Mouse (Mus musculus) heart, embryonic 15.5 days (tissue): Measurements from ENCODE around the gene Klhl23. TPM values are rescaled to one million over a fixed set of nuclear protein-coding genes. Genes with fewer than 3 reads are reported as not detected.
"Not testable (repeated sequence)": the region's sequence is repeated elsewhere in the genome, so short reads cannot be mapped to it uniquely, and the experiment has no call there.

Source experiments
- ATAC-seq: fragments of 200-750 bp; cut with Nextera tagmentation; replicated peaks from 2 replicates; pipeline ENCODE4 v1.8.0; 2017; ENCODE audit warnings: low read depth, moderate TSS enrichment; ENCODE audit not compliant: insufficient number of reproducible peaks, insufficient read depth, low FRiP score
- H3K27ac ChIP-seq: fragments of 300-500 bp; sonication (generic); 2 replicates; pipeline ENCODE4 v1.5.1; 2015; ENCODE audit warnings: mild to moderate bottlenecking, inconsistent platforms
- H3K27me3 ChIP-seq: fragments of 300-500 bp; sonication (generic); 2 replicates; pipeline ENCODE4 v1.6.1; 2015; ENCODE audit warnings: inconsistent platforms
- H3K36me3 ChIP-seq: fragments of 300-500 bp; sonication (generic); 2 replicates; pipeline ENCODE4 v1.6.1; 2015; ENCODE audit warnings: mild to moderate bottlenecking, inconsistent platforms
- H3K4me1 ChIP-seq: fragments of 300-500 bp; sonication (generic); replicated peaks from 2 replicates; pipeline ENCODE4 v1.6.1; 2015; ENCODE audit warnings: inconsistent platforms
- H3K4me2 ChIP-seq: fragments of 300-500 bp; sonication (generic); 2 replicates; pipeline ENCODE4 v1.6.1; 2015; ENCODE audit warnings: inconsistent platforms, mild to moderate bottlenecking, moderate library complexity
- H3K4me3 ChIP-seq: fragments of 300-500 bp; sonication (generic); 2 replicates; pipeline ENCODE4 v1.5.1; 2015; ENCODE audit warnings: mild to moderate bottlenecking, inconsistent platforms
- H3K9ac ChIP-seq: fragments of 300-500 bp; sonication (generic); 2 replicates; pipeline ENCODE4 v1.6.1; 2015; ENCODE audit warnings: mild to moderate bottlenecking, inconsistent platforms
- H3K9me3 ChIP-seq: fragments of 300-500 bp; sonication (generic); replicated peaks from 2 replicates; pipeline ENCODE4 v1.6.1; 2016; ENCODE audit warnings: inconsistent platforms
- WGBS: fragments of 180-500 bp; shearing (Covaris S2); methylation state at CpG from one replicate; pipeline ENCODE4 v1.1.7; 2015; ENCODE audit warnings: mixed read lengths; 5-methylcytosine and 5-hydroxymethylcytosine counted together
- polyA plus RNA-seq: library from polyadenylated mRNA; unstranded; fragments of >200 nt; fragmentation: Nextera tagmentation; extraction: Ambion mirVana; gene quantifications from 2 replicates; pipeline ENCODE4 v1.2.1, GENCODE M21; 2015

Klhl23 gene
- polyA plus RNA-seq, 1 experiment from 2014 or later = 53.0 TPM

DNA sequence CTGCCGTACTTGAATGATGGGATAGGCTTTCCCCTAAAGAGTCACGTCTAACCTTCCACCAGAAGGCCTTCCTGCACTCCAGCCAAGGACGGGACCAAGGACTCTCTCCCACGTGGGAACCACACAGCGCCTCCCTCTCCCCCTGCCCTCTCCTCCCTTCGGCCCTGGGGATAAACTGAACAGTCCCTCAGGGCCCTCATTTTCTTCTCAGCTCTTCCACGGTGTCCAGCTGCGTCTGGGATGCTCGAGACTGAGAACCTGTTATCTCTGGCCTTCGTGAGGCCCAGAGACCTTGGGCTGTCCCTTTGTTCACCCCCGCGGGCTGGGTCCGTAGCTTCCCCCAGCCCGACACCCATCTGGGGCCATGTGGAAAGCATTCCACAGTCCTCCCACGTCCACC is 11.6 kb upstream of the Klhl23 start:
- H3K27me3 ChIP-seq = no peaks in the 10 kb centered on the region
- 44% methylated on average over 15 of the region's 15 CpGs for WGBS
- H3K36me3 ChIP-seq = no peaks in the 10 kb centered on the region
- H3K9me3 ChIP-seq = no peaks in the 10 kb centered on the region
- ATAC-seq = no peak
- no peak overlapping the region for H3K4me2 ChIP-seq
- no peak overlapping the region for H3K4me3 ChIP-seq
- no peaks in the 10 kb centered on the region for H3K4me1 ChIP-seq
- no peak overlapping the region for H3K27ac ChIP-seq
- no peak overlapping the region for H3K9ac ChIP-seq

DNA sequence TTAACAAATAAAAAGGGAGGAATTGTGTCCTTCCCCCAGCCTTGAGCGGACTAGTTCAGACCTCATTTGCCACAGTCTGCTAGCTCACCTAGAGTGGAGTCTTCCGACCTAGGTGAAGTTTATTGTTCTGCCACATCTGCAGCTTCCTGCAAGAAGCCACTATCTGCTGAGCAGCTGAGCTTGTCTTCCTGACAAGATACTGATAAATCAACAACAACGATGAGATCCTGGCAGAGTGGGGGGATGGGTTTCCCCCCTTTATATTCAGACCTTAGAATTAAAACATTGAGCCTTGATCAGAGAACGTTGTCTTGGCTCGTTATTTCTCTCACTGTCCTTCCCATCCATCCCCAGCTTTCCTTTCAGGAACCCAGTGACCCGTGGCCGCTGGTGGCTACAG is 10.4 kb upstream of the Klhl23 start:
- H3K9me3 ChIP-seq, ATAC-seq, H3K36me3 ChIP-seq, H3K27ac ChIP-seq, H3K4me3 ChIP-seq, H3K4me2 ChIP-seq, H3K27me3 ChIP-seq, H3K9ac ChIP-seq, H3K4me1 ChIP-seq: not testable (repeated sequence)
- WGBS = 54% methylated on average over 7 of the region's 7 CpGs

DNA sequence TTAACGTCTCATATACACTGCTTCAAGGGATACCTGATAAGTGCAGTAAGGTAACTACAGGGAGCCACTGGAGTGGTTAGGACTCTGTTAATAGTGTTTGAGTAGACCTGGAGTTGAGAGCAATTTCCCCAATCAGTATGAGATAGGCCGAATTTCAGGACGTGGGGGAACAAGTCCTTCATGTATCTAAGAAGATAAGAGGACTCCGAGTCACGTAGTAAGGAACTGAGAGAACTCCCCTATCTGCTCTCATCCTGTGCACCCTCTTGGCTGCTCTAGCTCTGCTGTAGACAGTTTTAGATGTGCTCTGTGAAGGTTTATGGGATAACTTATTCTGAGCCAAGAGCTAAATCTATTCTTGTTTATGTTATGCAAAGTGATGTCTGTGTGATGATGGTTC is 5.2 kb upstream of the Klhl23 start:
- ATAC-seq = 0 out of 2 replicates have a peak, but pooled peaks have one; percentile 35
- Histone ChIP-seq H3K36me3 (no peaks in the 10 kb centered on the region), H3K4me1 (peaks cover 8% of the 10 kb centered on the region; the same call in 1 of the 2 replicates), H3K4me2 (no peak overlapping the region), H3K9me3 (no peaks in the 10 kb centered on the region), H3K9ac (no peak overlapping the region), H3K27me3 (no peaks in the 10 kb centered on the region), H3K4me3 (no peak overlapping the region), H3K27ac (peak overlapping the region; percentile 37; the same call in 1 of the 2 replicates)
- 22% methylated on average over 5 of the region's 5 CpGs for WGBS

DNA sequence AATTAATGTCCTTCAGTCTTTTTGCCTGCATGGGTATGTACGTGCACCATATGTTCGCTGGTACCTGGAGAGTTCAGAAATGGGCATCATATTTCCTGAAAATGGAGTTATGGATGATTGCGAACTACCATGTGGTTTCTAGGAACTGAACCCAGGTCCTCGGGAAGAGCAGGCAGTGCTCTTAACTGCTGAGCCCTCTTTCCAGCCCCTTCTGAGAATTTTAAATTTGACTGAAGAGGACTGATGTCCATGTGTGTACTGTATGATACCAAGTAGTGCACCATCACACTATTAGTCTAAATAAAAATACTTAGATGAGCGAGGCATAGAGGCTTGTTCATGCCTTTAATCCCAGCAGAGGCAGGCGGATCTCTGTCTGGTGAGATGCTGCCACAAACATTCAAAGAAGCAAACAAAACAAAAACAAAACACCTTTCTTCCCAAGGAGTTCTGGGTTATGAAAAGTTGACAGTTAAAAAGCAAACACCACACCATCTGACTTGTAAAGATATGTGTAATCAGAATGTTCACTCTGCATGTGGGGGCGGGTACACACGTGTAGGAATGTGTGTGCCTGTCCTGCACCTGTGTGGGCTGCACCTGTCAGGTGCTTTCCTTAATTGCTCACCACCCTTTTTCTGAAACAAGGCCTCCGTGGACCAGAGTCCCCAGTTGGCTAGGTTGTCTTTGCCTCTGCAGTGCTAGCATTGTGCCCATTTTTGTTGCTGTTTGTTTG is 3.2 kb upstream of the Klhl23 start:
- no peaks in the 10 kb centered on the region for H3K27me3 ChIP-seq
- H3K4me1 ChIP-seq = peaks cover 8% of the 10 kb centered on the region; the same call in 1 of the 2 replicates
- no peak for ATAC-seq
- no peak overlapping the region for H3K27ac ChIP-seq
- H3K36me3 ChIP-seq = no peaks in the 10 kb centered on the region
- H3K4me2 ChIP-seq = no peak overlapping the region
- no peak overlapping the region for H3K4me3 ChIP-seq
- WGBS = 76% methylated on average over 9 of the region's 9 CpGs
- H3K9me3 ChIP-seq = no peaks in the 10 kb centered on the region
- H3K9ac ChIP-seq = no peak overlapping the region

DNA sequence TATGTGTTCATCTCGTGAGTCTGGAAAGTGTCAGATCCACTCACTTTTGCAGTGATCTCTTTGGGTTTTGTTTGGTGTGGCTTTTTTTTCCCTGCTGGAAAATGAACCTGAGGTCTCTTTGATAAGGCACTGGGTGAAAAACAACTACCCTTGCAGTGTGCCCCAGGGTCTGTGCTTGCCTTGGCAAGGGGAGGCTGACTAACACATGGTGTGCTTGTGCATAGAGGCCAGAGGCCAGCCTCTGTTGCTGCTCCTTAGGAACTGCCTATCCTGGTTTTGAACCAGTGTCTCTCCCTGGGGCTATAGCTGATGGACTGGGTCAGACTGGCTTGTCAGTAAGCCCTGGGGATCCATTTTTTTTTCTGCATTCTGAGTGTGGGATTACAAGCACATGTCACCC is 1.5 kb upstream of the Klhl23 start:
- Histone ChIP-seq H3K4me2 (no peak overlapping the region), H3K9me3 (no peaks in the 10 kb centered on the region), H3K4me3 (no peak overlapping the region), H3K27me3 (no peaks in the 10 kb centered on the region), H3K36me3 (0 out of 2 replicates have a peak, but pooled peaks cover 5% of the 10 kb centered on the region), H3K4me1 (peaks cover 21% of the 10 kb centered on the region), H3K27ac (no peak overlapping the region), H3K9ac (no peak overlapping the region)
- 37% methylated on average over 1 of the region's 1 CpGs for WGBS
- ATAC-seq = no peak

DNA sequence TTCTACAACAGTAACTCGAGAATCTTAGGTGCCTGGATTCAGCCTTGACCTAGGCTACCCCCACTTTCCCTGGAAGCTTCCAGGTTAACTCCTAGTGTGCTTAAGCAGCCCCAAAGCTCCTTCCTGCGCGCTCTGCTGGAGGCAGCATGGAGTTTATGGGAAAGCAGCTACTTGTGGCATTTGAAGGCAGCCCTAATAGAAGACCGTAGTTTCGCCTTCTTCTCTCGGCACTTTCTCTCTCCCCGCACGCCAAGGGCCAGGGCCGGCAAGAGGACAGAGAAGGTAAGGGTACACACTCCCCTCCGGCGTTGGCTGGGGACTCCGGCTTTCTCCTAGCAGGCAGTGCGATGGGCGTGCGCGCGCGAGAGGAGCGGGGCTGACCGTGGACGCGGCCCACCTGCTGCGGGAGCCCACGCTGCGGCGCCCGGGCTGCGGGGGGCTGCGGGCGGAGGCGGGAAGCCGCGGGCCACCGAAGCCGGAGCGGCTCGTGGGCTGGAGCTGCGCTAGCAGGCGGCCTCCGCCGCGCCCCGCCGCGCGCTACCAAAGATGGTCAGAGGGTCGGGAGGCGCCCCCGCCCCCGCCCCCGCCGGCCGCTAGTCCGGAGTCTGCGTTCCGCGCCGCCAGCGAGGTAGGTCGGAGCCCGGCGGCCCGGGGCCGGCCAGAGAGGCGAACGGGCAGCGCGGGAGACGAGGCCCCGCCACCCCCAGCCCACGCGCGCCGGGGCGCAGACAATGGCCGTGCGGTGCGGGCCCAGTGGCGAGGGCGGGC is 801 bp downstream of the Klhl23 start:
- no peaks in the 10 kb centered on the region for H3K27me3 ChIP-seq
- WGBS = under 1% methylated on average over 75 of the region's 80 CpGs
- peaks cover 29% of the 10 kb centered on the region for H3K4me1 ChIP-seq

DNA sequence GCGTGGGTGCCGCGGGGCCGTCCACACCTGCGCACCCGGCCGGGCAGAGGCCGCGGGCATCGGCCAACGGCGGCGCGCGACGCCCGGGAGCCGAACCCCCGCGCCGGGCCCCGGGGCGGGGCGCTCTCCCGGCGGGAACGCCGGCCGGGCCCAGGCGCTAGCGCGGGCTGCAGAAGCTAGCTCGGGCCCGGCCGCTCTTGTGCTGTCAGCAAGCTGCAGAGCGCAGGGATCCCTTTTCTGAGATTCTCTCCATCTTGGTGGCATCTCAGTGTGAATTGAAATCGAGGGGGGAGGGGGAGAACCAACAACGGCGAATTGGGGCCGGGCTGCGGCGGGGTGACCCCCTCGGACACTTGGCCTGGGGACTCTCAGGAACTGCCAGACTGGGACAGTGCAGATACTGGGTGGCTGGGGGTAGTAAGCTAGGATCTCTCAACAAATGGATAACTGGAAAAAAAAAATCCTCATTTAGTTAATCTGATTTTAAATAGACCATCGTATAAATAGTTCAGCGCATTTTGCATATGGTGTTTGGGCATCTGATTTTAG is 1.5 kb downstream of the Klhl23 start:
- WGBS = 2% methylated on average over 44 of the region's 45 CpGs
- peak overlapping the region; percentile 87 for H3K4me2 ChIP-seq
- H3K27ac ChIP-seq = peak overlapping the region; percentile 99
- H3K27me3 ChIP-seq = no peaks in the 10 kb centered on the region
- H3K36me3 ChIP-seq = 0 out of 2 replicates have a peak, but pooled peaks cover 14% of the 10 kb centered on the region
- H3K9me3 ChIP-seq = no peaks in the 10 kb centered on the region
- peaks cover 29% of the 10 kb centered on the region for H3K4me1 ChIP-seq
- peak overlapping the region; percentile 93 for H3K9ac ChIP-seq
- H3K4me3 ChIP-seq = peak overlapping the region; percentile 91
- ATAC-seq = peak; percentile 74

More for the DNA sequence above, 801 bp downstream of the Klhl23 start:
- ATAC-seq = peak; percentile 77
- H3K9me3 ChIP-seq = no peaks in the 10 kb centered on the region
- 0 out of 2 replicates have a peak, but pooled peaks cover 11% of the 10 kb centered on the region for H3K36me3 ChIP-seq
- peak overlapping the region; percentile 93 for H3K9ac ChIP-seq
- peak overlapping the region; percentile 91 for H3K4me3 ChIP-seq
- H3K27ac ChIP-seq = peak overlapping the region; percentile 99
- H3K4me2 ChIP-seq = peak overlapping the region; percentile 87

DNA sequence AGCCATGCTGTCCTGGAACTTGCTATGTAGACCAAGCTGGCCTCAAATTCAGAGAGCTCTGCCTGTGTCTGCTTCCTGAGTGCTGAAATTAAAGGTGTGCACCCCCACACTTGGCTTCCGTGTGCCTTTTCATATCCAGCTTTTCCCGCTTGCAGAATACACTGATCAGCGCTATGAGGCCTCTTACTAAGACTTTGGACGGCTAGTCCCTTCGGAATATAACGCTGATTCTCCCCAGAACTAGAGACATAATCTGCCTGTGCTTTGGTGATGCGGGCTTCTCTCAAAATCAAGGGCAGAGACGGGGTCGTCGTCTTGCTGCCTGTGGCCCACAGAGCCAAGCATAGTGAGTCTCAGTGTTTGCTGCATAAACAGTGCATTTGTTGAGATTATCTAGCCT is 4.2 kb downstream of the Klhl23 start:
- no peak overlapping the region for H3K9ac ChIP-seq
- no peaks in the 10 kb centered on the region for H3K9me3 ChIP-seq
- H3K27ac ChIP-seq = peak overlapping the region; percentile 44
- H3K27me3 ChIP-seq = no peaks in the 10 kb centered on the region
- peaks cover 33% of the 10 kb centered on the region for H3K36me3 ChIP-seq
- ATAC-seq = no peak
- 72% methylated on average over 10 of the region's 10 CpGs for WGBS
- H3K4me3 ChIP-seq = no peak overlapping the region
- H3K4me1 ChIP-seq = peaks cover 29% of the 10 kb centered on the region
- H3K4me2 ChIP-seq = 0 out of 2 replicates have a peak overlapping the region, but pooled peaks have one; percentile 5

DNA sequence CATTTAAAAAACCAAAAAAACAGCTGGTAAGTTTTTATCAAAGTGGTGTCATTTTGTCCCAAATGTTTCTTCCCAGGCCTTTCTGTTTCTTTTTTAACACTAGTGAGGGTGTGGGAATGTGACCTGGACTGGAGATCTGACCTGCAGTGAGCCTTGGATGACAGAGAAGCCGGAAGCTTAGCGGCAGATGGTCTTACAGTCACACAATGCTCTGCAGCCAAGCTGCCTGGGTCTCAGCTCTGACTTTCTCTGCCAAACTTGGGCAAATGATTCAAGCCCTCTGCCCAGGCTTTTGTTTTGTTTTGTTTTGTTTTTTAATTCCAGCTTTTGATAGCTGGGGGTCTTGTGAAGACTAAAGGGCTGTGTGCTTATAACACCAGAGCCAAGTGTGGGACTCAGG is 4.6 kb downstream of the Klhl23 start:
- peak overlapping the region; percentile 44; the same call in 1 of the 2 replicates for H3K27ac ChIP-seq
- H3K36me3 ChIP-seq = peaks cover 38% of the 10 kb centered on the region
- H3K4me1 ChIP-seq = peaks cover 24% of the 10 kb centered on the region
- no peaks in the 10 kb centered on the region for H3K9me3 ChIP-seq
- H3K27me3 ChIP-seq = no peaks in the 10 kb centered on the region
- H3K4me3 ChIP-seq = no peak overlapping the region
- ATAC-seq = no peak
- 81% methylated on average over 2 of the region's 2 CpGs for WGBS
- H3K4me2 ChIP-seq = no peak overlapping the region
- H3K9ac ChIP-seq = no peak overlapping the region

DNA sequence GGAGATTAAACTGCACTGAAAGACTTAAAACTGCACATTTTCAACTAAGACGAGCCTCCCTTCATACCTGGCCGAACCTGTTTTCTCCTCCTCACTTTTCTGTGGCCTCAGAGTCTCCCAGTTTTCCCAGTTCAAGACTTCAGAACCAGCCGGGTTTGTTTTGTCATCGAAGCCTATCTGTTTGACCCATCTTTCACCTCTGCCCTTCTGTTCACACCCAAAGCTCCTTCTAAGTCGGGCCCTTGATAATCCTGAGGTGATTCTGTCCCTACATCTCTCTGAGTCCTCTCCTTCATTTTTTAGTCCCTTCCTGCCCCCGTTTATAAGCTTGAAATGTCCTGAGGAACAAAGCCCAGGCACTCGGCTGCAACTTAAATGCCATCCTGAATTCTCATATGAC is 6.3 kb downstream of the Klhl23 start:
- WGBS = 50% methylated on average over 7 of the region's 7 CpGs
- H3K9ac ChIP-seq = no peak overlapping the region
- no peak for ATAC-seq
- no peaks in the 10 kb centered on the region for H3K27me3 ChIP-seq
- no peaks in the 10 kb centered on the region for H3K9me3 ChIP-seq
- no peak overlapping the region for H3K27ac ChIP-seq
- H3K36me3 ChIP-seq = peaks cover 45% of the 10 kb centered on the region
- H3K4me2 ChIP-seq = no peak overlapping the region
- no peak overlapping the region for H3K4me3 ChIP-seq
- H3K4me1 ChIP-seq = peaks cover 23% of the 10 kb centered on the region

DNA sequence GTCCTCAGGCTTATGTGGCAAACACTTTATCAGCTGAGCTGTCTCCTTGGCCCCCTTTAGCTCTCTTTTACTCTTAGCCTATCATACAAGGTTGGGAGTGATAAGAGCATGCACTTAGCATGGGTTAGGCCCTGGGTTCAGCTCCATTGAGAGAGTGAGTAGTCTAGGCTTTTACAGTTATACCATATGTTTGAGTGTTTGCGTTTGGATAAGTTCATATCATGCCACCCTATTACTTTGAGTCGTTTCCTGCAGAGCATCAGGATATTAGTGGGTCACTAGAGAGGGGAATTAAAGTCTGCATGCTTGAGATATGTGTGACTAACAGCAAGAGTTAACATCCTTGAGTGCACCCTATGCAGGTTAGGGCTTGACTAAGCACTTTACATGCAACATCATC is 7.9 kb downstream of the Klhl23 start:
- H3K27ac ChIP-seq = no peak overlapping the region
- no peak overlapping the region for H3K4me3 ChIP-seq
- H3K36me3 ChIP-seq = peaks cover 59% of the 10 kb centered on the region
- H3K4me2 ChIP-seq = no peak overlapping the region
- no peak overlapping the region for H3K9ac ChIP-seq
- no peaks in the 10 kb centered on the region for H3K9me3 ChIP-seq
- H3K4me1 ChIP-seq = peaks cover 14% of the 10 kb centered on the region
- 80% methylated on average over 2 of the region's 2 CpGs for WGBS
- no peaks in the 10 kb centered on the region for H3K27me3 ChIP-seq
- ATAC-seq = no peak
